Mouse (Mus musculus) forebrain, embryonic 11.5 days (tissue): ENCODE data around the gene Pde9a. TPM values are rescaled to one million over a fixed set of nuclear protein-coding genes. Genes with fewer than 3 reads are reported as not detected.

ENCODE experiments used
- ATAC-seq: fragments of 200-750 bp; cut with Nextera tagmentation; replicated peaks from 2 replicates; pipeline ENCODE4 v1.8.0; 2017; ENCODE audit warnings: moderate TSS enrichment; ENCODE audit not compliant: low FRiP score
- DNase-seq: peaks from one replicate; pipeline ENCODE4 v3.0.0-alpha.2; 2017; ENCODE audit warnings: low spot score
- H3K27ac ChIP-seq: fragments of 300-500 bp; sonication (generic); 2 replicates; pipeline ENCODE4 v1.5.1; 2014; ENCODE audit warnings: low read depth, low read length
- H3K27me3 ChIP-seq: fragments of 300-500 bp; sonication (generic); 2 replicates; pipeline ENCODE4 v1.6.1; 2014; ENCODE audit warnings: mild to moderate bottlenecking, low read length, mixed read lengths; ENCODE audit not compliant: control insufficient read depth, insufficient read depth
- H3K36me3 ChIP-seq: fragments of 300-500 bp; sonication (generic); 2 replicates; pipeline ENCODE4 v1.6.1; 2014; ENCODE audit warnings: mild to moderate bottlenecking, low read length, moderate library complexity, mixed read lengths; ENCODE audit not compliant: control insufficient read depth, insufficient read depth
- H3K4me1 ChIP-seq: fragments of 300-500 bp; sonication (generic); replicated peaks from 2 replicates; pipeline ENCODE4 v1.6.1; 2014; ENCODE audit warnings: low read length, mixed read lengths; ENCODE audit not compliant: control insufficient read depth, insufficient read depth
- H3K4me2 ChIP-seq: fragments of 300-500 bp; sonication (generic); 2 replicates; pipeline ENCODE4 v1.6.1; 2014; ENCODE audit warnings: low read depth, mild to moderate bottlenecking, low read length, moderate library complexity, mixed read lengths; ENCODE audit not compliant: severe bottlenecking
- H3K4me3 ChIP-seq: fragments of 300-500 bp; sonication (generic); 2 replicates; pipeline ENCODE4 v1.5.1; 2014; ENCODE audit warnings: low read depth, low read length
- H3K9ac ChIP-seq: fragments of 300-500 bp; sonication (generic); 2 replicates; pipeline ENCODE4 v1.6.1; 2014; ENCODE audit warnings: low read length
- H3K9me3 ChIP-seq: fragments of 300-500 bp; sonication (generic); 2 replicates; pipeline ENCODE4 v1.6.1; 2016; ENCODE audit warnings: low read length, mixed read lengths; ENCODE audit not compliant: control insufficient read depth
- WGBS: fragments of 180-500 bp; shearing (Covaris S2); extraction: QIAGEN DNeasy Blood & Tissue Kit; methylation state at CpG from one replicate; pipeline ENCODE4 v1.1.7; 2014; 5-methylcytosine and 5-hydroxymethylcytosine counted together
- polyA plus RNA-seq: library from polyadenylated mRNA; unstranded; fragments of >200 nt; fragmentation: Nextera tagmentation; extraction: Ambion mirVana; gene quantifications from 2 replicates; pipeline ENCODE4 v1.2.1, GENCODE M21; 2014

Pde9a gene
- polyA plus RNA-seq, 1 experiment from 2014 or later = 30.4 TPM

GRCm38 (mm10) chr17:31419598-31419950 is 33.6 kb downstream of the Pde9a start:
- Histone ChIP-seq H3K4me3 (no peak overlapping the region), H3K4me1 (no peaks in the 10 kb centered on the region), H3K27ac (no peak overlapping the region), H3K36me3 (no peaks in the 10 kb centered on the region), H3K27me3 (no peaks in the 10 kb centered on the region), H3K9me3 (no peaks in the 10 kb centered on the region), H3K9ac (no peak overlapping the region), H3K4me2 (no peak overlapping the region)
- no peak for DNase-seq
- no peak for ATAC-seq
- 77% methylated on average over 2 of the region's 2 CpGs for WGBS

GRCm38 (mm10) chr17:31419995-31420394 is 34.0 kb downstream of the Pde9a start:
- WGBS = 57% methylated on average over 3 of the region's 3 CpGs
- ATAC-seq (no peak), DNase-seq (no peak)
- Histone ChIP-seq H3K36me3 (no peaks in the 10 kb centered on the region), H3K9me3 (no peaks in the 10 kb centered on the region), H3K4me1 (no peaks in the 10 kb centered on the region), H3K4me2 (no peak overlapping the region), H3K27ac (no peak overlapping the region), H3K9ac (no peak overlapping the region), H3K27me3 (no peaks in the 10 kb centered on the region), H3K4me3 (no peak overlapping the region)

GRCm38 (mm10) chr17:31420658-31421057 is 34.6 kb downstream of the Pde9a start:
- H3K4me1 ChIP-seq = no peaks in the 10 kb centered on the region; the same call in 1 of the 2 replicates
- no peak overlapping the region for H3K4me3 ChIP-seq
- no peaks in the 10 kb centered on the region for H3K36me3 ChIP-seq
- no peak overlapping the region for H3K9ac ChIP-seq
- 90% methylated on average over 16 of the region's 16 CpGs for WGBS
- DNase-seq (no peak), ATAC-seq (no peak)
- no peaks in the 10 kb centered on the region for H3K9me3 ChIP-seq
- H3K27me3 ChIP-seq = no peaks in the 10 kb centered on the region
- no peak overlapping the region for H3K4me2 ChIP-seq
- H3K27ac ChIP-seq = no peak overlapping the region

- no peak overlapping the region for H3K4me3 ChIP-seq
- no peaks in the 10 kb centered on the region for H3K36me3 ChIP-seq
- 92% methylated on average over 1 of the region's 1 CpGs for WGBS
- H3K4me2 ChIP-seq = no peak overlapping the region
- H3K27me3 ChIP-seq = no peaks in the 10 kb centered on the region
- H3K4me1 ChIP-seq = peaks cover 3% of the 10 kb centered on the region; the same call in 1 of the 2 replicates
- DNase-seq (no peak), ATAC-seq (no peak)
- no peak overlapping the region for H3K9ac ChIP-seq
- no peak overlapping the region for H3K27ac ChIP-seq
- no peaks in the 10 kb centered on the region for H3K9me3 ChIP-seq
Observed at GRCm38 (mm10) chr17:31422381-31422780, 36.4 kb downstream of the Pde9a start.

GRCm38 (mm10) chr17:31423020-31423419 is 37.0 kb downstream of the Pde9a start:
- no peak for DNase-seq
- no peaks in the 10 kb centered on the region for H3K9me3 ChIP-seq
- no peak overlapping the region for H3K4me2 ChIP-seq
- H3K36me3 ChIP-seq = no peaks in the 10 kb centered on the region
- H3K4me1 ChIP-seq = peaks cover 3% of the 10 kb centered on the region; the same call in 1 of the 2 replicates
- H3K27ac ChIP-seq = no peak overlapping the region
- no peak overlapping the region for H3K9ac ChIP-seq
- H3K4me3 ChIP-seq = no peak overlapping the region
- no peak for ATAC-seq
- WGBS = 54% methylated on average over 2 of the region's 2 CpGs
- H3K27me3 ChIP-seq = no peaks in the 10 kb centered on the region

GRCm38 (mm10) chr17:31424358-31424757 is 38.3 kb downstream of the Pde9a start:
- Histone ChIP-seq H3K4me3 (no peak overlapping the region), H3K9ac (no peak overlapping the region), H3K9me3 (no peaks in the 10 kb centered on the region; the same call in 1 of the 2 replicates), H3K36me3 (no peaks in the 10 kb centered on the region), H3K27me3 (no peaks in the 10 kb centered on the region), H3K27ac (no peak overlapping the region), H3K4me2 (no peak overlapping the region), H3K4me1 (peaks cover 3% of the 10 kb centered on the region; the same call in 1 of the 2 replicates)
- ATAC-seq (no peak), DNase-seq (no peak)
- WGBS = 89% methylated on average over 4 of the region's 4 CpGs

GRCm38 (mm10) chr17:31424798-31425197 is 38.8 kb downstream of the Pde9a start:
- DNase-seq (no peak), ATAC-seq (no peak)
- Histone ChIP-seq H3K27me3 (no peaks in the 10 kb centered on the region), H3K4me3 (no peak overlapping the region), H3K27ac (no peak overlapping the region), H3K4me1 (peaks cover 3% of the 10 kb centered on the region; the same call in 1 of the 2 replicates), H3K9me3 (no peaks in the 10 kb centered on the region; the same call in 1 of the 2 replicates), H3K4me2 (no peak overlapping the region), H3K9ac (no peak overlapping the region), H3K36me3 (no peaks in the 10 kb centered on the region)
- WGBS = 47% methylated on average over 8 of the region's 8 CpGs

GRCm38 (mm10) chr17:31425827-31426698 is 40.1 kb downstream of the Pde9a start:
- ATAC-seq (no peak), DNase-seq (no peak)
- Histone ChIP-seq H3K4me3 (no peak overlapping the region), H3K9me3 (no peaks in the 10 kb centered on the region; the same call in 1 of the 2 replicates), H3K9ac (no peak overlapping the region), H3K36me3 (no peaks in the 10 kb centered on the region), H3K27ac (no peak overlapping the region), H3K4me1 (peaks cover 3% of the 10 kb centered on the region; the same call in 1 of the 2 replicates), H3K27me3 (no peaks in the 10 kb centered on the region), H3K4me2 (no peak overlapping the region)
- WGBS = 71% methylated on average over 13 of the region's 13 CpGs

GRCm38 (mm10) chr17:31429402-31429801 is 43.4 kb downstream of the Pde9a start:
- Histone ChIP-seq H3K4me3 (no peak overlapping the region), H3K36me3 (no peaks in the 10 kb centered on the region), H3K27me3 (no peaks in the 10 kb centered on the region), H3K9me3 (no peaks in the 10 kb centered on the region; the same call in 1 of the 2 replicates), H3K27ac (no peak overlapping the region), H3K4me1 (peaks cover 9% of the 10 kb centered on the region; the same call in 1 of the 2 replicates), H3K4me2 (no peak overlapping the region), H3K9ac (no peak overlapping the region)
- DNase-seq (no peak), ATAC-seq (no peak)
- 91% methylated on average over 2 of the region's 2 CpGs for WGBS
